Mouse (Mus musculus) C2C12 (cell line): Measurements from ENCODE around the gene Olfr324. TPM values are rescaled to one million over a fixed set of nuclear protein-coding genes. Genes with fewer than 3 reads are reported as not detected.

Experiments
- H3K27me3 ChIP-seq: one replicate; pipeline ENCODE4 v1.6.1; 2011; ENCODE audit not compliant: control insufficient read depth, insufficient read depth, insufficient read length
- H3K36me3 ChIP-seq: one replicate; pipeline ENCODE4 v1.6.1; 2011; ENCODE audit not compliant: control insufficient read depth, insufficient read depth
- H3K4me3 ChIP-seq: one replicate; pipeline ENCODE4 v1.5.1; 2011; ENCODE audit warnings: mild to moderate bottlenecking, control low read depth; ENCODE audit not compliant: poor library complexity, insufficient read depth, severe bottlenecking
- H3K79me2 ChIP-seq: one replicate; pipeline ENCODE4 v1.6.1; 2011; ENCODE audit not compliant: control insufficient read depth, insufficient read depth
- H3K79me3 ChIP-seq: one replicate; pipeline ENCODE4 v1.6.1; 2011; ENCODE audit warnings: low read depth, control low read depth
- H3ac ChIP-seq: one replicate; pipeline ENCODE3; 2011; ENCODE audit warnings: low read depth; ENCODE audit not compliant: control insufficient read depth, insufficient read length
- CEBPB ChIP-seq: IDR thresholded peaks from one replicate; pipeline ENCODE4 v1.6.1; 2011; ENCODE audit warnings: low read depth, mild to moderate bottlenecking, control low read depth, moderate library complexity
- CTCF ChIP-seq: IDR thresholded peaks from one replicate; pipeline ENCODE4 v1.5.1; 2011; ENCODE audit not compliant: control insufficient read depth, insufficient read depth, insufficient read length
- FOSL1 ChIP-seq: IDR thresholded peaks from one replicate; pipeline ENCODE4 v1.8.0; 2011; ENCODE audit warnings: mild to moderate bottlenecking, low read length; ENCODE audit not compliant: poor library complexity, insufficient read depth, severe bottlenecking
- MAX ChIP-seq: IDR thresholded peaks from one replicate; pipeline ENCODE4 v1.6.1; 2011; ENCODE audit warnings: mild to moderate bottlenecking, control low read depth
- MYOD1 ChIP-seq: IDR thresholded peaks from one replicate; pipeline ENCODE4 v1.6.1; 2011; ENCODE audit warnings: low read depth; ENCODE audit not compliant: control insufficient read depth, insufficient read length
- MYOG ChIP-seq: IDR thresholded peaks from one replicate; pipeline ENCODE4 v1.6.1; 2011; ENCODE audit not compliant: control insufficient read depth, insufficient read length; ENCODE audit errors: extremely low read depth
- USF1 ChIP-seq: IDR thresholded peaks from one replicate; pipeline ENCODE4 v1.6.1; 2011; ENCODE audit warnings: low read depth, mild to moderate bottlenecking, control low read depth, moderate library complexity
- long read RNA-seq, 2 experiments: library from polyadenylated mRNA; unstranded; transcript quantifications; one replicate each; pipeline ENCODE4 v2.0.0; 2019 to 2020
- polyA plus RNA-seq: library from polyadenylated mRNA; unstranded; fragments of >200 nt; fragmentation: generic; extraction: Trizol; gene quantifications from one replicate; pipeline ENCODE4 v1.2.1, GENCODE M21; 2012; ENCODE audit warnings: missing spikeins

The Olfr324 gene
- not detected for polyA plus RNA-seq
- long read RNA-seq, experiment 1 = 0 reads
- long read RNA-seq, experiment 2 = 0 reads

DNA sequence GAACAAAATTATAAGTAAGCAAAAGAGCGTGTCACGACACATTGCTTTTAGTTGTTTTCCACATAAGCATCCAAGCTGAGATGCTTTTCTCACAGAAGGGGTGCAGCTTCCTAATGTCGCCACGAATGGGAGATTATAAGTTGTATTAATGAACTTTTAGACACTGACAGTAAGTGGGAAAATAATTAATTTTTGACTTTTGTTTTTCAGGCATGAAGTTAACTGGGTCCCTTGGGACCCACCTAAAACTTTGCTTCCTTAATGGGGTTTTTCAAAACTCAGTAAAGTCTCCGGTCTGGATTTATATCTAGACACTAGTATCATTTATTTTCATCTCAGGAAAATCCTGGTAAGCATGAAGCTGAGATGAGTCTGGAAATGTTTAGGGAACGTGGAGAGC lies at the start of gene Olfr324:
Gene Olfr324 (plus strand): TSS at position 301 of the 400 bp plus-strand sequence.
- TF ChIP-seq CTCF = no peak
- no peak for TF ChIP-seq USF1
- TF ChIP-seq MYOD1 = no peak
- TF ChIP-seq MYOG = no peak
- TF ChIP-seq MAX = no peak
- TF ChIP-seq FOSL1 = no peak
- no peak for TF ChIP-seq CEBPB
- Histone ChIP-seq H3K4me3 (no peak within 1 kb of the TSS), H3K79me3 (no peaks in the 10 kb centered on the region), H3K27me3 (no peaks in the 10 kb centered on the region), H3K79me2 (no peaks in the 10 kb centered on the region), H3ac (no peak within 1 kb of the TSS), H3K36me3 (no peaks in the 10 kb centered on the region)

DNA sequence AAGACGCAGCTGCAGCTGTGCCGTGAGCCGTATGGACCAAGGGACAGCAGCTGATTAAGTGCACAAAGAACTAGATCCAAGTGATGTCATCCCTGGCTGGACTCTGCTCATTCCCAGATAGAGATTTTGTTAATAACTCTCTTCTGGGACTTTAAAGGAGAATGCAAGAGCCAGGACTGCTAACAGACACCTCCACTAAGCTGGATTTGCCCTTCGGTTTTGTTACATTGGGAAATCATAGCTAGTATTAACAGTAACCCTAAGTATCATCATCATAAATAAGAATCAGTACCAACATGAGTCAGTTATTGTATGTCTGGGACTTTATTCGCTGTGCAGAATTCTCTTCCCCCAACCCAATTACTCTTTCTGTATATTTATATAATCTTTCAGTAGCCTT lies 48.6 kb upstream of the Olfr324 start, which contains the start of gene Olfr329-ps:
Gene Olfr329-ps (minus strand): TSS at position 101 of the 400 bp plus-strand sequence.
- H3K27me3 ChIP-seq = no peaks in the 10 kb centered on the region
- no peak within 1 kb of the TSS for H3K4me3 ChIP-seq
- H3K79me3 ChIP-seq = no peaks in the 10 kb centered on the region
- H3K36me3 ChIP-seq = no peaks in the 10 kb centered on the region
- no peaks in the 10 kb centered on the region for H3K79me2 ChIP-seq
- TF ChIP-seq FOSL1 (no peak), MYOG (no peak), USF1 (no peak), CTCF (no peak), CEBPB (no peak), MYOD1 (no peak), MAX (no peak)
- H3ac ChIP-seq = no peak within 1 kb of the TSS

DNA sequence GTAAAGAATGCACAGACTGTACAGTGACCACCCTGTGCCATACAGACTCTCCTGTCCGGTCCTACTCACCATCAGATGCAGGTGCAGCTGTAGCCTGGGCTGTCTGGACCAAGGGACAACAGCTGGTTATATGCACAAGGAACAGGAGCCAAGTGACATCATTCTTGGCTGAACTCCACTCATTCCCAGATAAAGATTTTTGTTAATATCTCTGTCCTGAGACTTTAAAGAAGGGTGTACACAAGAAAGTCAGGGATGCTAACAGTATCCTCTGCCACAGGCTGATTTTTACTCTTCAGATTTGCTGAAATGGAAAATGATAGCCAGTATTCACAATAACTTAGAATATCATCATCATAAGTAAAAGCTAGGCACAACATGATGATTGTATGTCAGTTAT lies 39.4 kb upstream of the Olfr324 start, which contains the start of gene Olfr328:
Gene Olfr328 (minus strand): TSS at position 101 of the 400 bp plus-strand sequence.
- Histone ChIP-seq H3K27me3 (no peaks in the 10 kb centered on the region), H3K36me3 (no peaks in the 10 kb centered on the region), H3K79me3 (no peaks in the 10 kb centered on the region), H3K4me3 (no peak within 1 kb of the TSS), H3K79me2 (no peaks in the 10 kb centered on the region), H3ac (no peak within 1 kb of the TSS)
- TF ChIP-seq MYOD1 (no peak), CTCF (no peak), MYOG (no peak), CEBPB (no peak), MAX (no peak), USF1 (no peak), FOSL1 (no peak)

DNA sequence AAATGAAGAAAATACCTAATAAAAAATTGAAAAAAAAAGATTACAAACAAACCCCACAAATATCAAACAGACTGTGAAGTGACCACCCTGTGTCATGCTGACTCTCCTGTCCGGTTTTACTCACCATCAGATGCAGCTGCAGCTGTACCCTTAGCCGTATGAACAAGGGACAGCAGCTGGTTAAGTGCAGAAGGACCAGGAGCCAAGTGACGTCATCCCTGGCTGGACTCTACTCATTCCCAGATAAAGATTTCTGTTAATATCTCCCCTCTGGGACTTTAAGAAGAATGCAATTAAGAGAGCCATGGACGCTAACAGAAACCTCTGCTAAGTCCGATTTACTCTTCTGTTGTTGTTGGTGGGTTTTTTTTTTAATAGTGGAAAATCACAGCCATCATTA lies 24.5 kb upstream of the Olfr324 start, which contains the start of gene Olfr224:
Gene Olfr224 (minus strand): TSS at position 149 of the 400 bp plus-strand sequence.
- H3K36me3 ChIP-seq = no peaks in the 10 kb centered on the region
- H3K79me2 ChIP-seq = no peaks in the 10 kb centered on the region
- no peak for TF ChIP-seq USF1
- no peak for TF ChIP-seq MYOG
- TF ChIP-seq MAX = no peak
- H3ac ChIP-seq = no peak within 1 kb of the TSS
- H3K4me3 ChIP-seq = no peak within 1 kb of the TSS
- H3K27me3 ChIP-seq = no peaks in the 10 kb centered on the region
- H3K79me3 ChIP-seq = no peaks in the 10 kb centered on the region

DNA sequence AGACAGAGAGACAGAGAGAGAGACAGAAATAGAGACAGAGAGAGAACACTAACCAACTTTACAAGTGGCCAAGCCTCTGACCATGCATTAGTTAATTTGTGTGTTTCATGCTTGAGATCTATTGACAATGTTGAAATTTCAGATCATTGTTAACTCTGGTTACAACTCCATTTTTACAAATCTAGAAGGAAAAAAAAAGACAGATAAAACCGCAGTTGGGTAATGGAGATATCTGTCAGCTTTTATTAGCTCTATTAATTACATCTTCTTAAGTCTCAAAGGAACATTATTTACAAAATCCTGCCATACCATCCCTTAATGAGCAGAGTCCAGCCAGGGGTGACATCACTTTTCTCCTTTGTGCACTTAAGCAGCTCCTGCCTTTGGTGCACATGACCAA lies 17.5 kb upstream of the Olfr324 start, which contains the start of gene Olfr325:
Gene Olfr325 (plus strand): TSS at position 301 of the 400 bp plus-strand sequence.
- peaks cover 7% of the 10 kb centered on the region for H3K27me3 ChIP-seq
- no peak within 1 kb of the TSS for H3ac ChIP-seq
- TF ChIP-seq USF1 = no peak
- no peak for TF ChIP-seq FOSL1
- no peak for TF ChIP-seq MAX
- no peak for TF ChIP-seq MYOD1
- no peak for TF ChIP-seq MYOG
- TF ChIP-seq CEBPB = no peak
- no peak for TF ChIP-seq CTCF
- no peak within 1 kb of the TSS for H3K4me3 ChIP-seq
- no peaks in the 10 kb centered on the region for H3K36me3 ChIP-seq
- H3K79me3 ChIP-seq = no peaks in the 10 kb centered on the region
- H3K79me2 ChIP-seq = no peaks in the 10 kb centered on the region

DNA sequence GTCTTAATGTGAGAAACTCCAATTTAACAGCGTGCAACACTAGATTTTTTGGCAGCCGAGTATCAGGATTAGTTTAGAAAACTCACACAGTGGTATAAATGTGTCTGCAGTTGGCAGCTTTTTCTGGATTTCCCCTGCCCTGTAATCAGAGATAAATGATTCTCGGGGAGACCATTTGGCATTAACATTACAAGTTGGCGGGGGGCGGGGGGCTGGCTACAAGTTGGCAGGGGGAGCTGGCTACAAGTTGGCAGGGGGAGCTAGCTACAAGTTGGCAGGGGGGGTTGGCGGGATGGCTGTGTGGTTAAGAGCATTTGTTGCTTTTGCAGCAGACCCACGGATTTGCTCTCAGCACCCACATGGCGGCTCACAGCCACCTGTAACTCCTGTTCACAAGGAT lies 16.3 kb upstream of the Olfr324 start:
- Histone ChIP-seq H3K36me3 (no peaks in the 10 kb centered on the region), H3K4me3 (no peak overlapping the region), H3ac (no peak overlapping the region), H3K79me3 (no peaks in the 10 kb centered on the region), H3K79me2 (no peaks in the 10 kb centered on the region), H3K27me3 (peaks cover 7% of the 10 kb centered on the region)
- TF ChIP-seq USF1 (no peak), MYOG (no peak), CEBPB (no peak), CTCF (no peak), MAX (no peak), FOSL1 (no peak), MYOD1 (no peak)
